In genomic region chr17:71597881-71598658, GRCm38 (mm10) we compare ENCODE assay signal across 8 mouse cellular contexts. TPM values are rescaled to one million over a fixed set of nuclear protein-coding genes. Genes with fewer than 3 reads are reported as not detected.
A peak's percentile ranks its signal among the peaks of the same experiment; 100 is the strongest.
DNase-seq lines count a peak whose midpoint lies in the region; ATAC-seq and TF ChIP-seq lines count a peak whose summit lies in the region.

No protein-coding gene starts in this region.

- 0 out of 2 replicates have a peak, but pooled peaks cover 5% of the 10 kb centered on the region for H3K27me3 ChIP-seq in heart, embryonic 12.5 days (replicated peaks)
- peaks cover 23% of the 10 kb centered on the region for H3K27me3 ChIP-seq in E14TG2a.4 (ENCODE audit: insufficient read depth, low read length)
- 0 out of 2 replicates have a peak, but pooled peaks cover 6% of the 10 kb centered on the region for H3K27me3 ChIP-seq in limb, embryonic 12.5 days
- H3K27me3 ChIP-seq in neural tube, embryonic 14.5 days (ENCODE audit: control insufficient read depth, insufficient read depth, low read length) = no peaks in the 10 kb centered on the region

- H3K36me3 ChIP-seq in heart, embryonic 12.5 days = peaks cover 3% of the 10 kb centered on the region; the same call in 1 of the 2 replicates
- peaks cover 30% of the 10 kb centered on the region for H3K36me3 ChIP-seq in E14TG2a.4 (ENCODE audit: insufficient read depth, low read length)
- peaks cover under 1% of the 10 kb centered on the region; the same call in 1 of the 2 replicates for H3K36me3 ChIP-seq in limb, embryonic 12.5 days
- H3K36me3 ChIP-seq in neural tube, embryonic 14.5 days (ENCODE audit: control insufficient read depth, insufficient read depth, low read length) = no peaks in the 10 kb centered on the region

- TF ChIP-seq POLR2A in embryonic fibroblast, embryonic 13.5 days (IDR thresholded peaks at IDR 0.05; ENCODE audit: low read depth, low read length) = no peak

- no peak for DNase-seq in heart, adult 18-20 months
- no peak for DNase-seq in urinary bladder, postnatal 14 days (ENCODE audit: low spot score)
- no peak for DNase-seq in layer of hippocampus, postnatal 25 days (ENCODE audit: extremely low spot score in 1 of 2, low spot score in 1 of 2)

- peak overlapping the region; percentile 85 for H3K9ac ChIP-seq in heart, embryonic 12.5 days
- H3K9ac ChIP-seq in limb, embryonic 12.5 days (replicated peaks) = peak overlapping the region; percentile 67
- H3K9ac ChIP-seq in neural tube, embryonic 14.5 days (replicated peaks; ENCODE audit: low read depth, low read length) = peak overlapping the region; percentile 71

- H3K9me3 ChIP-seq in heart, embryonic 12.5 days (replicated peaks) = no peaks in the 10 kb centered on the region
- no peaks in the 10 kb centered on the region for H3K9me3 ChIP-seq in E14TG2a.4 (ENCODE audit: low read length)
- no peaks in the 10 kb centered on the region for H3K9me3 ChIP-seq in limb, embryonic 12.5 days
- no peaks in the 10 kb centered on the region for H3K9me3 ChIP-seq in neural tube, embryonic 14.5 days (ENCODE audit: control insufficient read depth, low read length)

- peak overlapping the region; percentile 77 for H3K4me3 ChIP-seq in heart, embryonic 12.5 days
- peak overlapping the region; percentile 93 for H3K4me3 ChIP-seq in E14TG2a.4 (replicated peaks; ENCODE audit: low read length)
- H3K4me3 ChIP-seq in embryonic fibroblast, embryonic 13.5 days (ENCODE audit: insufficient read depth, low read length) = peak overlapping the region; percentile 76
- peak overlapping the region; percentile 66 for H3K4me3 ChIP-seq in limb, embryonic 12.5 days (replicated peaks)
- H3K4me3 ChIP-seq in neural tube, embryonic 14.5 days (ENCODE audit: low read depth, low read length) = peak overlapping the region; percentile 71

- no peak for TF ChIP-seq CTCF in E14TG2a.4 (conservative IDR thresholded peaks at IDR 0.05; ENCODE audit: low read length)
- no peak for TF ChIP-seq CTCF in embryonic fibroblast, embryonic 13.5 days (IDR thresholded peaks at IDR 0.05; ENCODE audit: borderline replicate concordance, insufficient read depth, low read length)

- WGBS in heart, embryonic 12.5 days = 1% methylated on average over 48 of the region's 48 CpGs
- 1% methylated on average over 48 of the region's 48 CpGs for WGBS in limb, embryonic 12.5 days
- under 1% methylated on average over 48 of the region's 48 CpGs for WGBS in neural tube, embryonic 14.5 days

- peak overlapping the region; percentile 70 for H3K27ac ChIP-seq in heart, embryonic 12.5 days (ENCODE audit: poor library complexity, severe bottlenecking)
- 0 out of 2 replicates have a peak overlapping the region, but pooled peaks have one; percentile 21 for H3K27ac ChIP-seq in embryonic fibroblast, embryonic 13.5 days (ENCODE audit: insufficient read depth, low read length)
- H3K27ac ChIP-seq in limb, embryonic 12.5 days = no peak overlapping the region
- peak overlapping the region; percentile 72 for H3K27ac ChIP-seq in neural tube, embryonic 14.5 days (ENCODE audit: low read depth, low read length)

- H3K4me2 ChIP-seq in heart, embryonic 12.5 days = peak overlapping the region; percentile 98
- H3K4me2 ChIP-seq in limb, embryonic 12.5 days = peak overlapping the region; percentile 75
- H3K4me2 ChIP-seq in neural tube, embryonic 14.5 days (ENCODE audit: low read depth, low read length) = peak overlapping the region; percentile 76

- ATAC-seq in heart, embryonic 12.5 days (ENCODE audit: insufficient number of reproducible peaks, low FRiP score) = peak; percentile 70
- ATAC-seq in limb, embryonic 12.5 days (ENCODE audit: insufficient number of reproducible peaks, insufficient read depth, low FRiP score, low TSS enrichment, low read depth) = peak; percentile 60; the same call in 1 of the 2 replicates
- ATAC-seq in neural tube, embryonic 14.5 days (ENCODE audit: low read depth) = peak; percentile 77

- H3K4me1 ChIP-seq in heart, embryonic 12.5 days (replicated peaks) = peaks cover 15% of the 10 kb centered on the region
- peaks cover 36% of the 10 kb centered on the region for H3K4me1 ChIP-seq in E14TG2a.4 (replicated peaks; ENCODE audit: low read depth, low read length)
- peaks cover 3% of the 10 kb centered on the region for H3K4me1 ChIP-seq in embryonic fibroblast, embryonic 13.5 days (ENCODE audit: control insufficient read depth, insufficient read depth, low read length)
- H3K4me1 ChIP-seq in limb, embryonic 12.5 days (replicated peaks) = peaks cover 18% of the 10 kb centered on the region
- peaks cover 11% of the 10 kb centered on the region for H3K4me1 ChIP-seq in neural tube, embryonic 14.5 days (ENCODE audit: control insufficient read depth, insufficient read depth, low read length)

RNA-seq across cellular contexts. Expression of gene Wdr43, which starts 17.6 kb away (rescaled TPM):
- 54.6 and 56.7 TPM in 2 replicates for polyA plus RNA-seq in heart, embryonic 12.5 days (2016; fragmentation: Nextera tagmentation; extraction: Ambion mirVana)
- total RNA-seq in heart, adult 18-20 months (2021) = 10 to 100 TPM; 19.4 to 20.6 TPM
- 99.2 and 118 TPM in 2 replicates for polyA plus RNA-seq in embryonic fibroblast, embryonic 13.5 days (2011; ENCODE audit: insufficient read length, low read depth, missing spikeins)
- polyA plus RNA-seq in limb, embryonic 12.5 days (2016; fragmentation: Nextera tagmentation; extraction: Ambion mirVana) = 92.6 and 96.6 TPM in 2 replicates
- polyA plus RNA-seq in neural tube, embryonic 14.5 days (2014; fragmentation: Nextera tagmentation; extraction: Ambion mirVana) = 50.9 and 53.1 TPM in 2 replicates
- total RNA-seq in layer of hippocampus, postnatal 25 days (2021) = 10 to 100 TPM; 24.9 to 26.7 TPM

RNA-seq across cellular contexts. Expression of gene Spdya, which starts 46.2 kb away (rescaled TPM):
- 0.38 and 0.46 TPM in 2 replicates for polyA plus RNA-seq in heart, embryonic 12.5 days (2016; fragmentation: Nextera tagmentation; extraction: Ambion mirVana)
- under 1 TPM in 1 of 2 experiments, not detected in 1; 0.18 TPM for total RNA-seq in heart, adult 18-20 months (2021)
- polyA plus RNA-seq in embryonic fibroblast, embryonic 13.5 days (2011; ENCODE audit: insufficient read length, low read depth, missing spikeins) = not detected in 2 replicates
- 1.3 and 1.4 TPM in 2 replicates for polyA plus RNA-seq in limb, embryonic 12.5 days (2016; fragmentation: Nextera tagmentation; extraction: Ambion mirVana)
- 1.6 and 2.5 TPM in 2 replicates for polyA plus RNA-seq in neural tube, embryonic 14.5 days (2014; fragmentation: Nextera tagmentation; extraction: Ambion mirVana)
- total RNA-seq in layer of hippocampus, postnatal 25 days (2021) = 1 to 10 TPM in 1 of 2 experiments, under 1 TPM in 1; 0.75 to 1.1 TPM
